Comparison of ENCODE assay signal across 8 mouse cellular contexts in the genomic region with DNA sequence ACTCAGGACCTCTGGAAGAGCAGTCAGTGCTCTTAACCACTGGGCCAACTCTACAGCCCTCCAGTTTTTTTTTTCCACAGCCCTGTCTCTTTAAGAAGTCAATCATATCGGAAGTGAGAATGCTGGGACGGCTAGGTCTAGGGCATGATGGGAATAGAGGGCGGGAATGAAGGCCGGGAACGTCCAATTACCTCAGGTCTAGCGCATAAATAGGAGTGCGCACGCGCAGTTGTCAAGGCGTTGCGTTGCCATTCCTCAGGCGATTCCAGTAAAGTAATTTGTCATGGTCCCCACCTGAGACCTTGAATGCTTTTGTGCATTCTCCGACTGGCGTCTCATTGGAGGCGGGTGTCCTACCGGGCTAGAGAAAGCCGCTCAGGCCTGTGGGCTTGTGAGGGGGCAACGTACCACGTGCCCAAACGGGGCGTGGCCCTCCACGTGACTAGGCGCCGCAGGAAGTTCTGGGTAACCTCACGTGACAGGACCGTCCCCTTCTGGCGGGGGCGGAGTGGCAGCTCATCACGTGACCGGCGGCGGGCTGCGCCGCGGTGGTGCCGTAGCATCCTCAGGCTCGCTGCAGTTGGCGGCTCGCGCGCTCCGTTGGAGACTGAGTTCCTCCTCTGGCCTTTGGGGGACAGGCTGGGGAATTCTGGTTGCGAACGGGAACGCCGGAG. TPM values are rescaled to one million over a fixed set of nuclear protein-coding genes. Genes with fewer than 3 reads are reported as not detected.
DNase-seq lines count a peak whose midpoint lies in the region; ATAC-seq lines count a peak whose summit lies in the region.

A gene (plus strand): TSS at position 509 of the 674 bp plus-strand sequence.

- H3K36me3 ChIP-seq in forebrain, embryonic 10.5 days (replicated peaks), result no peaks in the 10 kb centered on the region
- no peaks in the 10 kb centered on the region for H3K36me3 ChIP-seq in heart, embryonic 14.5 days (ENCODE audit: control insufficient read depth, insufficient read depth, low read length)
- H3K36me3 ChIP-seq in liver, embryonic 11.5 days (ENCODE audit: control insufficient read depth, insufficient read depth, low read length), result no peaks in the 10 kb centered on the region
- no peaks in the 10 kb centered on the region for H3K36me3 ChIP-seq in splenic B cell, adult 2 months (ENCODE audit: control insufficient read depth, insufficient read depth, low read length, poor library complexity, severe bottlenecking)

- no peaks in the 10 kb centered on the region for H3K27me3 ChIP-seq in forebrain, embryonic 10.5 days (ENCODE audit: poor library complexity, severe bottlenecking)
- no peaks in the 10 kb centered on the region for H3K27me3 ChIP-seq in heart, embryonic 14.5 days (ENCODE audit: control insufficient read depth, insufficient read depth, low read length)
- H3K27me3 ChIP-seq in liver, embryonic 11.5 days (replicated peaks; ENCODE audit: control insufficient read depth, insufficient read depth, low read length), result no peaks in the 10 kb centered on the region
- H3K27me3 ChIP-seq in splenic B cell, adult 2 months (ENCODE audit: control insufficient read depth, insufficient read depth, low read length, poor library complexity, severe bottlenecking), result peaks cover 2% of the 10 kb centered on the region; the same call in 1 of the 2 replicates

- ATAC-seq in heart, embryonic 14.5 days (ENCODE audit: insufficient number of reproducible peaks, insufficient read depth, low FRiP score, low read depth), result peak; percentile 97
- peak; percentile 95 for ATAC-seq in liver, embryonic 11.5 days (replicated peaks; ENCODE audit: low FRiP score)

- H3K27ac ChIP-seq in forebrain, embryonic 10.5 days, result peak within 1 kb of the TSS; percentile 92
- H3K27ac ChIP-seq in heart, embryonic 14.5 days (replicated peaks in 1 of 2; ENCODE audit: control insufficient read depth in 1 of 2, insufficient read depth in 1 of 2, low read depth in 2 of 2, low read length in 2 of 2), result peak within 1 kb of the TSS; percentile 86 to 90
- peak within 1 kb of the TSS; percentile 72 for H3K27ac ChIP-seq in liver, embryonic 11.5 days (ENCODE audit: low read depth, low read length)

- no peaks in the 10 kb centered on the region; the same call in 1 of the 2 replicates for H3K9me3 ChIP-seq in forebrain, embryonic 10.5 days
- H3K9me3 ChIP-seq in heart, embryonic 14.5 days (ENCODE audit: control insufficient read depth, low read length), result no peaks in the 10 kb centered on the region
- no peaks in the 10 kb centered on the region for H3K9me3 ChIP-seq in liver, embryonic 11.5 days (ENCODE audit: control insufficient read depth, low read length)

- peak within 1 kb of the TSS; percentile 69 for H3K4me3 ChIP-seq in forebrain, embryonic 10.5 days
- H3K4me3 ChIP-seq in heart, embryonic 14.5 days (ENCODE audit: control insufficient read depth in 1 of 2, insufficient read depth in 1 of 2, low read depth in 1 of 2, low read length in 2 of 2), result peak within 1 kb of the TSS; percentile 52 to 54
- H3K4me3 ChIP-seq in liver, embryonic 11.5 days (ENCODE audit: low read depth, low read length), result peak within 1 kb of the TSS; percentile 69

- H3K9ac ChIP-seq in heart, embryonic 14.5 days (ENCODE audit: low read length), result peak within 1 kb of the TSS; percentile 80
- H3K9ac ChIP-seq in liver, embryonic 11.5 days (ENCODE audit: low read depth, low read length), result peak within 1 kb of the TSS; percentile 69

- peak; percentile 88 to 92 for DNase-seq in CD8-positive naive resting alpha-beta T cell, adult 2 months (ENCODE audit: low read depth in 2 of 2, low spot score in 2 of 2)
- peak; percentile 85 for DNase-seq in c-Kit-positive CD71-positive TER-119-negative erythroid progenitor cells, embryonic 14.5 days (ENCODE audit: low read depth)
- DNase-seq in forebrain, embryonic 10.5 days (ENCODE audit: extremely low spot score, low spot score), result peak; percentile 97
- peak; percentile 97 for DNase-seq in kidney, postnatal 10 days
- peak; percentile 98 for DNase-seq in liver, embryonic 11.5 days (ENCODE audit: low spot score)
- DNase-seq in naive thymus-derived CD4-positive, alpha-beta T cell, adult 2 months (ENCODE audit: low read depth), result peak; percentile 95
- peak; percentile 97 for DNase-seq in splenic B cell, adult 2 months (ENCODE audit: low read depth, low spot score)

- H3K4me1 ChIP-seq in forebrain, embryonic 10.5 days, result peaks cover 8% of the 10 kb centered on the region
- H3K4me1 ChIP-seq in heart, embryonic 14.5 days (ENCODE audit: control insufficient read depth in 2 of 2, insufficient read depth in 2 of 2, low read length in 2 of 2), result peaks cover 3 to 7% of the 10 kb centered on the region in 2 experiments; a peak in 3 of 4 replicates
- 0 out of 2 replicates have a peak, but pooled peaks cover 4% of the 10 kb centered on the region for H3K4me1 ChIP-seq in liver, embryonic 11.5 days (replicated peaks; ENCODE audit: control insufficient read depth, insufficient read depth, low read length)

- H3K4me2 ChIP-seq in heart, embryonic 14.5 days (ENCODE audit: low read length), result peak within 1 kb of the TSS; percentile 74
- peak within 1 kb of the TSS; percentile 78 for H3K4me2 ChIP-seq in liver, embryonic 11.5 days

- WGBS in forebrain, embryonic 10.5 days, result under 1% methylated on average over 46 of the region's 46 CpGs
- WGBS in heart, embryonic 14.5 days, result 1% methylated on average over 46 of the region's 46 CpGs
- under 1% methylated on average over 46 of the region's 46 CpGs for whole genome bisulfite sequencing in liver, embryonic 11.5 days

RNA-seq across cellular contexts. Expression of the gene that starts here (rescaled TPM):
- polyA plus RNA-seq in forebrain, embryonic 10.5 days (2016; fragmentation: Nextera tagmentation; extraction: Ambion mirVana), result 19.9 and 21.0 TPM in 2 replicates
- polyA plus RNA-seq in heart, embryonic 14.5 days (2014; fragmentation: Nextera tagmentation; extraction: Ambion mirVana), result 15.3 and 15.7 TPM in 2 replicates
- polyA plus RNA-seq in liver, embryonic 11.5 days (2014; fragmentation: Nextera tagmentation; extraction: Ambion mirVana), result 10.0 and 12.5 TPM in 2 replicates

Comparison
In these comparisons a context has a peak if more than half of its experiments do, and no peak if none do; other contexts are left out.
1. Peak in every context shown above with its lines: DNase-seq, ATAC-seq, H3K4me3 ChIP-seq and H3K27ac ChIP-seq.